Mouse (Mus musculus) kidney, adult 2 months (tissue): ENCODE measurements around the gene Ubash3b.

Experiments used
- CTCF ChIP-seq: fragments of 200-500 bp; conservative IDR thresholded peaks from 2 replicates; pipeline ENCODE4 v1.5.1; 2011; ENCODE audit warnings: low read depth, mild to moderate bottlenecking, control low read depth, low read length, moderate library complexity, mixed read lengths; ENCODE audit not compliant: insufficient read depth, insufficient read length
- POLR2A ChIP-seq: fragments of 200-500 bp; IDR thresholded peaks from one replicate; pipeline ENCODE4 v1.6.1; 2011; ENCODE audit warnings: low read depth, low read length, control low read depth

DNA sequence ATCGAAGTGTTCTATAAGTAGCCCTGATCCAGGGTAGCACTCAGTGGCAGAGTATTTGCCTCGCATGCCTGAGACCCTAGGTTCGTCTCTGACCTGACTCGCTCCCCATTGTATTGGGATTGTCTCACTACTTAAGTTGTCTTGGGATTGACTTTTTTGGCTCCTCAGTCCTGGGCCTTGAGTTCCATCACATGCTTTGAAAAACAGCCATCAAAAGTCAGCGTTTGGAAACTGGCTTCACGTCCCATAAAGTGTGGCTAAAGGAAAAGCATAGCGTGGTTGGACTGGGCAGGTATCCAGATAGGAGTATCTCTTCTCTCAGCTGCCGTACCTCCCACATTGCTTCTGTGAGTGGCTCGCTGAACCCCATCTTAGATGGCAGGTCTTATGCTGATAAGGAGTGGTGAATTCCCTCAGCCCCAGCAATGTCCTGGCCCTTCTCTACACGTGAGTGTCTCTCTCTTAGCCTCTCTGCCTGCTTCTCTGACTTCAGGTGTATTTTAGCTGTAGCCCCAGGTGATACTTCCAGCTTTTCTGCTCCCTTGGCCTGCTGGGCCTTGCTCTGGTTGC is 34.3 kb upstream of the Ubash3b start:
- TF ChIP-seq POLR2A: no peak
- no peak for TF ChIP-seq CTCF
